Mouse (Mus musculus): Measurements from ENCODE around the gene Uba2. TPM values are rescaled to one million over a fixed set of nuclear protein-coding genes. Genes with fewer than 3 reads are reported as not detected.

Gene Uba2
- polyA plus RNA-seq, 1 experiment from 2014 or later: 87.8 TPM

Other genes starting within 250 kb of the Uba2 start
- gene Scgb2b26, start 224.6 kb downstream of the Uba2 start, polyA plus RNA-seq (2015; fragmentation: Nextera tagmentation; extraction: Ambion mirVana): not detected in 2 replicates
- not detected in 2 replicates for gene Scgb2b27, start 155.7 kb downstream of the Uba2 start, polyA plus RNA-seq (2015; fragmentation: Nextera tagmentation; extraction: Ambion mirVana)
- not detected in 2 replicates for gene Scgb1b27, start 148.1 kb downstream of the Uba2 start, polyA plus RNA-seq (2015; fragmentation: Nextera tagmentation; extraction: Ambion mirVana)
- not detected in 2 replicates for gene Scgb1b30, start 74.2 kb downstream of the Uba2 start, polyA plus RNA-seq (2015; fragmentation: Nextera tagmentation; extraction: Ambion mirVana)
- gene Wtip, start 36.3 kb downstream of the Uba2 start, polyA plus RNA-seq (2015; fragmentation: Nextera tagmentation; extraction: Ambion mirVana): 0.33 and 0.76 TPM in 2 replicates
- gene Pdcd2l, start 27.1 kb upstream of the Uba2 start, polyA plus RNA-seq (2015; fragmentation: Nextera tagmentation; extraction: Ambion mirVana): 20.9 and 26.0 TPM in 2 replicates
- 149 and 159 TPM in 2 replicates for gene Gpi1, start 60.7 kb upstream of the Uba2 start, polyA plus RNA-seq (2015; fragmentation: Nextera tagmentation; extraction: Ambion mirVana)
- gene Gm6096, start 81.4 kb upstream of the Uba2 start, polyA plus RNA-seq (2015; fragmentation: Nextera tagmentation; extraction: Ambion mirVana): not detected in 2 replicates
- 12.9 and 14.4 TPM in 2 replicates for gene 4931406P16Rik, start 144.0 kb upstream of the Uba2 start, polyA plus RNA-seq (2015; fragmentation: Nextera tagmentation; extraction: Ambion mirVana)
- 41.3 and 41.6 TPM in 2 replicates for gene Lsm14a, start 223.7 kb upstream of the Uba2 start, polyA plus RNA-seq (2015; fragmentation: Nextera tagmentation; extraction: Ambion mirVana)

Data from liver, embryonic 15.5 days (tissue).